Mouse (Mus musculus) left cerebral cortex, adult 11 months (tissue): ENCODE measurements around the gene Pcbp2.

Experiments used
- DNase-seq: peaks from one replicate; pipeline ENCODE4 v3.0.0; 2022; ENCODE audit warnings: low spot score

The Pcbp2 gene

DNA sequence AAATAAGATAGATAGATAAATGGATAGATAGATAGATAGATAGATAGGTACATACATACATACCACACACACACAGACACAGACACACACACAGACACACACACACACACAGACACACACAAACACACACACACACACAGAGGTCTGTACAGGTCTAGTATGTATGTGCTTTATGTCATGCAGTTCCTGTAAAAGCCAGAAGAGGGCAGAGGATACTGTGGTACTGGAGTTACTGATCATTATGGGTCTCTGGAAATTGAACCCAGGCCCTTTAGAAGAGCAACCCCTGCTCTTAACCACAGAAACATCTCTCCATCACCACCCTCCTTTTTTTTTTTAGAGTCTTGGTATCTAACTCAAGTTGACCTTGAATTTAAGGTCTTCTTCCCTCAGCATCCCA, 6.7 kb upstream of the Pcbp2 start:
- no peak for DNase-seq

DNA sequence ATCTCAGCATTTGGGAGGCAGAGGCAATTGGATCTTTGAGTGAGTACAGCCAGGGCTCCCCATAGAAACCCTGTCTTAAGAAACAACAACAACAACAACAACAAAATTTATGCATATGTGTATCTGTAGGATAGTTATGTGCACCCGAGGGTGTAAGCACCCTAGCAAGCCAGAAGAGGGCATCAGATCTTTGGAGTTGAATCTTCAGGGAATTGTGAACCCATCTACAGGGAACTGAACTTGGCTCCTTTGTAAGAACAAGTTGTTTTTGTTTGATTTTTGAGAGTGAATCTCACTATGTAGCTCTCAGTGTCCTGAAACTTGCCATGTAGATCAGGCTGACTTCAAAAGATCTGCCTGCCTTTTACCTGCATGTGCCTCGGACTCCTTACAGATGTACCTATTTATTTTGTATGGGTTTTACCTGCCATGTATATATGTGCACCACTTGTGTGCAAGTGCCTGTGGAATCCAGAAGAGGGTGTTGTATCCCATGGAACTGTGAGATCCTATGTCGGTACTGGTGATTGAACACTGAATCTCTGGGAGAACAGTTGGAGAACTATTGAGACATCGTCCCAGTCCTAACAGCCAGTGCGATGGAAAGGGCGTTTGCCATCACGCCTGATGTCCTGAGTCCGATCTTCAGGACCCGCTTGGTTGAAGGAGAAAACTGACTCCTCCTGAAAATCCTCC, 1.5 kb upstream of the Pcbp2 start:
- DNase-seq = no peak

DNA sequence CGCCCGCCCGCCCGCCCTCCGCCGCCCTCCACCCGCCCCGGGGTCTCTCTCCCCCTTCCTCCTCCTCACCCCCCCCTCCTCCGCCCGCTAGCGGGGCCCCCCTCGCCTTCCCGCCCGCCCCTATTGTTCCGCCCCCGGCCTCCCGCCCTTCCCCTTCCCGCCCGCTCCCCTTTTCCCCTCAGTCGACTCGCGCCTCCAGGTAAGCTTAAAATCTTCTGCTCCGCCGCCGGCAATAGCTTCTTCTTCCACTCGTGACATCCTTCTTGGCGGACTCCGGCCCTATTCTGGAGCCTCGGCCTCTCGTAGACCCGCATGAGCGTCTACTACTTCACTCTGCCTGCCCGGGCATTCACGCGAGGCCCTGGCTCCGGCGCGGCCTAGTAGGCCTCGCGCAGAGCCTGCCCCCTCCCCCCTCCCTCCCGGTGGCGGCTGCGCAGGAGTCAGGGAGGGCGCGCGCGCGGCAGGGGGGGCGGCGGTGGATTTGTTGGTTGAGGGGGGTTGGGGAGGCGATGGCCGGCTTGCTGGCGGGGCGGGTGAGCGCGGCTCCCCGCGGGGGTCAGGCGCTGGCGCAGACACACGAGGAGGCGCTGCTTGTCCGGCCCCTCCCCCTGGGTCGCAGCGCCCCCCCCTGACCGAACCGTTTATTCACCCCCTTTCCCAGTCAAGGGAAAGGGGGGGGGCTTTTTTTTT, 411 bp downstream of the Pcbp2 start:
- DNase-seq = peak; percentile 62

DNA sequence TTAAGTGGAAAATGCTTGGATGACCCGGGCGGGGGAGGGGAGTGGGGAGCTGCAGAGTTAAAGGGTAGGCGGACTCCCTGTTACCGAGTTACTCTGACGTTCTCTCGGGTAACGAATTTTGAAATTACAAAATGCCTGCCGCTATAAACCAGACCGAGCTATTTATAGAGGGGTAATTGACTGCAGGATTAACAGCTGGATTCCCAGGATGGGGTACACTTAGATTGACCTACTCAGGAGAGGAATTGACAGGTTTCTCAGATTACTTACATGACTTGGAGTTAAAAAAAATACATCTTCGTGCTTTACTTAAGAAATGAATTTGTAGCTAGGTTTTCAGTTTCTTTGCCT, 931 bp downstream of the Pcbp2 start:
- DNase-seq = no peak

DNA sequence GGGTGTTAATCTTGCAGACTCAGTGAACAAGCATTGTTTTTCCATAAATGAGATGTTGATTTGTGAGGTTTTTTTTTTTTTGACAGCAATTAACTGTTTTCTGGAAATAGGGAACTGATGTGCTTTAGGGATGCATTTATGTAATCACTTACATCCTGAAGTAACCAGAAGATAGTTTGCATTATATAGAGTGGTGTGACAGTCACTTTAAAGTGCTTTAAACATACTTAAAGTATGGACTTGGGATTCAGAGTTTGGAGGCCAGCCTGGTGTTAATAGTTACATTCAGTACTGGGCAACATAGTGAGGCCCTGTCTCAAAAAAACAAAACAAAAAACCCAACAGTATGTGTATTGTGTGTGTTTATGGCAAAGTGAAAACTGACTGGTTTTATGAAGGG, 1.4 kb downstream of the Pcbp2 start:
- no peak for DNase-seq

DNA sequence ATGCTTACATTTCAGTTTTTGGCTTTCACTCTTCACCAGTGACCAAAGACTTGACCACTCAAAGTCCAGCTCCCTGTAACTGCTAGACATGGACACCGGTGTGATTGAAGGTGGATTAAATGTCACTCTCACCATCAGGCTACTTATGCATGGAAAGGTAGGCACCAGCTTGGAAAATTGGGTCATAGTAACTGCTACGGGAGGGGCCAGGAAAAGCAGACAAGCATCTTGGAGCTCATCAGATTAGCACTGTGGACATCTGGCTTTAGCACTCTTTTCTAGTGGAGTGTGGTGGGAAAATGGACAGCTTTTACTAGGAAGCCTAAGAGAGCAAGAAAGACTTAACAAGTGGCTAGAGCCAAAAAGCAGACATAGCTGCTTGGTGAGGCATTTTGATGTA, 2.9 kb downstream of the Pcbp2 start:
- DNase-seq = no peak

DNA sequence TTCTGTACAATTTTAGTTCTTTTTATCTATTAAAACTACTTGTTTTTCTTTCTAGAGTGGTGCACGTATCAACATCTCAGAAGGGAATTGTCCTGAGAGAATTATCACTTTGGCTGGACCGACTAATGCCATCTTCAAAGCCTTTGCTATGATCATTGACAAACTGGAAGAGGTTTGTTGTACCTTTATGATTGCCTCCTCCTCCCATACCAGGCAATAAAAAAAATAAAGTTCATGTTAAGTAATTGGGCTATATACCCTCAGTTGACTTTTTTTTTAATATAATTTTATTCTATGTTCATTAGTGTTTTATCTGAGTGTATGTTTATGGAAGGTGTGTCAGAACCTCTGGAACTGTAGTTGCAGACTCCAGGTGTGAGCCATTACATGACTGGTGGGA, 4.2 kb downstream of the Pcbp2 start:
- no peak for DNase-seq

DNA sequence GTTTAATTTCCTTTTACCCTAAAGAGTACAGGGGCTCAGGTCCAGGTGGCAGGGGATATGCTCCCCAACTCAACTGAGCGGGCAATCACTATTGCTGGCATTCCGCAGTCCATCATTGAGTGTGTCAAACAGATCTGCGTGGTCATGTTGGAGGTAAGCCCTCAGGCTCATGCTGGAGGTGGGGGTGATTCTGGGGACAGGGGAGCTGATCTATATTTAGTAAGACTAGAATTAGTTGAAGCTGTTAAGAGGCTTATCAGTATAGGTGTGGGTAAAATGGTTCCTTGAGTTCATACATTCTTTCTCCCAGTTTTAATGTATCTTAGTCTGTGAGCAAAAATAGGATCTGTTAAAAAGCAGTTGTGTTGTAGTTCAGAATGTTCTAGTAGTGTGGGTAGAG, 12.8 kb downstream of the Pcbp2 start:
- DNase-seq = no peak

DNA sequence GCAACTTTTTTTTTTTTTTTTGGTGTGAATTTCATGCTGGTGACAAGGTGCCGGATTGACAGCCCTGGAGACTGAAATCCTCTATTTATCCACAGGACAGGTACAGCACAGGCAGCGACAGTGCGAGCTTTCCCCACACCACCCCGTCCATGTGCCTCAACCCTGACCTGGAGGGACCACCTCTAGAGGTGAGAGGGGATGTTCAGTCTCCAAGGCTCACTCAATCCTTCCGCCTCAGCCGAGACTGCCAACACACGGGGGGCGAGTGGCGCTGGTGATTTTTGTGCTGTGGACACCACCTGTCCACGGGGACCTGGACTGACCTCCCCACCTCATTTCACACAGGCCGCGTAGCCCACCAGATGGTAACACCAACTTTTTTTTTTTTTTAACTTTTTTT, 15.5 kb downstream of the Pcbp2 start:
- DNase-seq = no peak

DNA sequence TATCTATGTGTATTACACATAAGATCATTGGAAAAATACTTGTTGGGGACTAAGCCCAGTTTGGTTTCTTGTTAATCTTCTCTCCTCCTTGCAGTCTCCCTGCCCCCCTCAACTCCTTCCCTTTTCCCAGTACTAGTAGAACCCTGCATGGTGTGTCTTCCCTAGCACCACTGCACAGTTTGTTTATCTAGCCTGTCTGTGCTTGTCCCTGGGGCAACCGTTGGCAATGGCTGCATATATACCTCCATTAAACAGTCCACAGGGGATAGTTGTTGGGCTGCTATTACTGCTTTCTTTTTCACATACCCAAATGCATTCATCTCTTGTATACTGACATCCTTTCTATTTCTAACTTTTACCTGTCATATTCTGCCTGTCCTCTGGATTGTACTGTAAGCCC, 17.3 kb downstream of the Pcbp2 start:
- no peak for DNase-seq

DNA sequence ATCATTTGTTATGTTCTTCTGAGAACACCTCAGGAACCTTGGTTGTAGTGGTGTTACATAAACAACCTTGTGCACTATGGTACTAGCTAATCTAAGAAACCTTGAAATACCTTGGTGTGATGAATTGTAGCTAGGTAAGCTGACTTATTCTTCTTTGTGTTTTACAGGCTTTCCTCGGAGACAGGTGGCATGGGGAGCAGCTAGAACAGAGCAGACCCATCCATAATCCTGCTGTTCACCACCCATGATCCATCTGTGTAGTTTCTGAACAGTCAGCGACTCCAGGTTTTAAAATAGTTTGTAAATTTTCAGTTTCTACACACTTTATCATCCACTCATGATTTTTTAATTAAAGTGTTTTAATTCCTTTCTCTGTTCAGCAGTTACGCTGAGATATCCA, 28.0 kb downstream of the Pcbp2 start:
- no peak for DNase-seq

DNA sequence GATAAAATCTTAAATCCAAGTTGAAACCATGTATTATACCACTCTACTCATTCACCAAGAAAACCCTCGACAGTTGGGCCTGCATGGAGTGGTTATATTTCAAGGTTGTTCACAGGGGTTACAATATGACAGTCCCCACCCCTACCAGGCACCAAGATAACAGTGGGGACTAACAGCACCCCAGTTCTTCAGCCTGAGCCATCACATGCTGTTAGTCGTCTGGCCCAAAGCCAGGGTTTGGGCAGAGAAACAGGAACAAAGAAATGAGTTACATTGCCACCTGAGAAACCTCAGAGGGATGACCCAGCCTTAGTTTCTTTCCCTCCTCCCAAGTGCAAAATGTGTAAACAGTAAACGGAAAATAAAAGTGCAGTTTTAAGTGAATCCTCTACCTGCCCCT, 29.0 kb downstream of the Pcbp2 start:
- DNase-seq = no peak

DNA sequence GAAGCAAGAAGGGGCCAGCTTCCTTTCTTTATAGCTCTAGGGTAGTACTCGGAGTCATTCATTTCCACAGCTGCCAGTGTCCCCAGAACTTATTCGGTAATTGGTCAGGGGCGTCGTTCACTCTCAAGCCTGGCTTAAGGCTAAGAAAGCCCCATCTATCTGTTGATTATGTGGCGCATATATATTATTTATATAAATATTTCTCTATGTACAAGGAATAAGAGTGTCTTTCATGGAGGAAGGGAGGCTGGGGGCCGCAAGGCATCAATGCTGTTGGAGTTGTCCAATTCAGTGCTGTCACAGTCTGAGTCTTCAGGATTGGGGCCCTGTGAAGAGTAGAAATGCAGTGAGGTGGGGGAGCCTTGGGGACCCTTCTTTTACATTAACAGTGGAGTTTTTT, 29.5 kb downstream of the Pcbp2 start:
- DNase-seq = no peak

DNA sequence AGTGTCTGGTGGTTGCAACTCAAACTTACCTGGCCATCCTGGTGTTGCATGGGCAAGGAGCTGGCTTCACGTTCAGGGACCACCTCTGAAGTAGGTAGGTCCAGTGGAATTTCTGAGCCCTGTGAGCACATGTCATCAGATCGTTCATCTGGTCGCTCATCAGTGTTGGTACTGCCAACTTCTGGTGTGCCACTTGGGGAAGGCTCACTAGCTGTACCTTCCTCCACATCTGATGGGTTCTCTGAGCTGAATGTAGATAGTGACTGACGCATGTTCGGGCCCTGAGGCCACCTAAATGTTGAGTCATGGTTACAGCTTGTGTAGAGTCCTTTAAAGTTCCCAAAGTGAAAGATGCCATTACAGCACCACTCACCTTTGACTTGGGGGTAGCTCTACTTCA, 30.1 kb downstream of the Pcbp2 start:
- DNase-seq = no peak

DNA sequence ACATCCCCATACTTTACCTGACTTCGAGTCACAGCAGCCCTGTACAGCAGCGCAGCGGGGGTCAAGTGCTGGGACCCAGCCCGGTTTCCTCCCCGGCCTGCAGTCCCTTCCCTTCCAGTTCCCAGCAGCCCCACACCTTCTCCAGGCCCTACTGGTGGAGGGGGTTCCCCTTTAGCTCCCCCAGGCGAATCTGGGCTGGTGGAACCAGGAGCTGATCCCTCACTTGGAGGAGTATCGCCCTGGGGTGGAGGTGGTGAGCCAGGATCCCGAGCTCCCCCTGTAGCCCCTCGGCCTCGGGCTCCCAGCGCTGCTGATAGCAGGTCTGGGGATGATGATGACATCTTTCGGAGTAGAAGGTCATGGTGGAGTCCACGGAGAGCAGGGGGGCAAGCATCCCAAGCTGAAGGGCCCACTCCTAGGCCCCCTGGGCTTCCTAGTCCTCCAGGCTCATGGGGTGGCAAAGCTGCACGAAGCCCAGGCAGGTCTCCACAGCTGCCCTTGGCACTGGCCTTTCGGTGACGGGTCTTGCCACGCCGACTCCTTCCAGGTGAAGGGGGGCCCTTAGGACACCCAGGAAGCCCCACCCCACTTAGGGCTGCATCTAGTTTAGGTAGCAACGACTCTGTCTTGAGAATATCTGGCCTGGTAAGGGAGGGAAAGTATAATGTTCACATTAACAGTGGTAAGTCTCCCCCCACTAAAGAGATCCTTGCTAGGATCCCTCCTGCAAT, 30.9 kb downstream of the Pcbp2 start:
- DNase-seq = no peak

DNA sequence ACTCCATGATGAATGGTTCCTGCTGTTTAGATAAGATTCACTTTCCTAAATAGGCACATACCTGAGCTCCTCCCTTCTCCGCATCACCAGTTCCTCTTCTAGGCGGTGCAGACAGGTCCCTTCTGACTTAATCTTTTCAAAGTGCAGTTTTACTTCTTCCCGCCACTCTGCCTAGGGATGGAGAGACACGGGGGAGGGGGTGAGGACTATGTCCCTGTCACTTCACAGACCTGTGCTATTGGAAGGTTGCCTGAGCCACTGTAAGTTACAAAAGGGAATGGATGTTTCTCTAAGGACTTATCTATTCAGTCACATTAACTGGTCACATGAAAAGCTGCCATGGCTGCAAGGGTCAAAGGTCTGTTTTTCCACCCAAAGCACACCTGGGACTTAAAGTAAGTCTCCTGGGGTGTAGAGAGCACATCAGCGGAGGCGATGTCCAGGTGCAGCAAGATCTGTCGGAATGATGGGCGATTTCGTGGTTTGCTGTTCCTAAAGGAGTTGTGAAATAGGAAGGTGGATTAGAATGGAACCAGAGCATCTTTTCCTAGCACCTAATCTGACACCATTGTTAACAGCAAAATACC, 32.0 kb downstream of the Pcbp2 start:
- no peak for DNase-seq

DNA sequence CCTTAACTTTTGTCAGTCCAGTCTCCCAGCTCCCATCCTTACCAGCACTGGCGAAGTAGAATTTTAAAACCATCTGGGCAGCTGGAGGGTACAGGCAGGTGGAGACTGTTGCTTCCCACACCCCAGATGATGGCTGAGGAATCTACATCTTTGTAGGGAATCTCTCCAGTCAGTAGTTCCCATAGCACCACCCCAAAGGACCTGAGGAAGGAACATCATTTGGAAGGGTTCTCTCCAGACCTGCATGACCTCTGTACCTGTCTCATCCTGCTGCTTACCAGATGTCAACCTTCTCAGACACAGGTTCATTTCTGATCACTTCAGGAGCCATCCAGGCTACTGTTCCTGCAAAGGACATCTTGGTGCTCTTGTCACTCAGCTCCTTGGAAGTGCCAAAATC, 33.1 kb downstream of the Pcbp2 start, which contains the start of gene Gm10337:
TSS of gene Gm10337 (plus strand) at position 276 of the 400 bp plus-strand sequence.
- DNase-seq = no peak

DNA sequence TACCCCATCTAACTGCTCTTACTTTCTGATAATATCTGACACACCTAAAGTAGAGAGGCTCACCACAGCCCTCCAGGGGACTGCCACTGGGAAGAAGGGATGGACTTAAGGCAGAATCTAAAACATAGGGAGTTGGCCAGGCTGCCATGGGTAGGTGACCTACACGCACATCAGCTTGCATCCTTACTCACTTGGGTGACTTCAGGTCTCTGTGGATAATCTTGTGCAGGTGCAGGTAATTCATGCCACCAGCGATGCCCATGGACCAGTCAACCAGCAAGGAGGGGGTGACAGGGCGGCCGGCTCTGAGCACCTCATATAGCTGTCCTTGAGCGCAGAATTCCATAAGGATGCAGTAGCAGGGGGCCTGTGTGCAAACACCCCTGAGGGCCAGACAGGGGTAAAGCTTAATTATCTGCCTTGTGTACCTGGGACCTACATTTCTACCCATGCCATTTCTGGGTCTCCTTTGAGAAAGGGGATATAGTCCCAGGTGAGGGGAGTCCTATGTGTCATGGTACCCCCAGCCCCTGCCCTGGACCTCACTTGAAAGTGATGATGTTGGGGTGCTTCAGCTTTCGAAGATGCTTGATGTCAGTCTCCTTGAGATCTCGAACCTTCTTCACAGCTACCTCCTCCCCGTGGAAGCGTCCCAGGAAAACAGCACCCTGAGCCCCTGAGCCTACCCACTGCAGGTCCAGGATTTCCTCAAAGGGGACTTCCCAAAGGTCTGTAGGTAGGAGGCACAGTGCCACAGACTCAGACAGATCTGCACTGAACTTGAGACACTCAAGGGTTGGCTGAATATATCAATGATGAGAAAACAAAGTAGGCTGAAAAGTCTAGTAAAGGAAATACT, 33.8 kb downstream of the Pcbp2 start:
- DNase-seq = no peak

DNA sequence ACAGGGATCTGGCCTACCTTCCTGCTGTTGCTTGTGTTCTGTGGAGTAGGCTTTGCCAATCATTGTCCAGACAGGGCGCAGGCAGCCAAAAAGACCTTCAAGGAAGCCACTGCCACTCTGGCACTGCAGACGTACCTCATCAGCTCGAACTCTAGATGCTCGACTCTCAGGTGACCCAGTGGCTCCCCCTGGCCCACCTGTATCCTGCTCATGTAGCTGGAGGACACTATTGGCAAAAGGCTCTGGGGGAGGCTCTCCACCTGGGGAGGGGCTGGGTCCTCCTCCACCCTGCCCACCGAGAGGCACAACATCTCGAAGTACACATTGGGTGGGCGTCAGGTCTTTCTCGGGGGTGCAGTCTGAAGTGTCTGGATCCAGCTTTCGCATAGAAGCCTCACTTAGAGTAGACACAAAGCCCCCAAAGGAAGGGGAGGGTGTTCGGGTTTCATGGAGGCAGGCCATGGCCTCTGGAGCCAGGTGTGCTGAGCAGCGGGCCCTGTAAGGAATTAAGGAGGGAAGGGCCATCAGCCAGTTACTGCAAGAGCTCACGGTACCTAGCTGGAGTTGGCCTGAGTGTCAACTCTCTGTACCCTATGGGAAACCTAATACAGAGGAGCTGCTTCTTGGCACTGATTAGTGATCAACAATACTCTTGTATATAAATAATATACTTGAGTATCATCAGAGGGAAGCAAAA, 34.9 kb downstream of the Pcbp2 start:
- DNase-seq = no peak

DNA sequence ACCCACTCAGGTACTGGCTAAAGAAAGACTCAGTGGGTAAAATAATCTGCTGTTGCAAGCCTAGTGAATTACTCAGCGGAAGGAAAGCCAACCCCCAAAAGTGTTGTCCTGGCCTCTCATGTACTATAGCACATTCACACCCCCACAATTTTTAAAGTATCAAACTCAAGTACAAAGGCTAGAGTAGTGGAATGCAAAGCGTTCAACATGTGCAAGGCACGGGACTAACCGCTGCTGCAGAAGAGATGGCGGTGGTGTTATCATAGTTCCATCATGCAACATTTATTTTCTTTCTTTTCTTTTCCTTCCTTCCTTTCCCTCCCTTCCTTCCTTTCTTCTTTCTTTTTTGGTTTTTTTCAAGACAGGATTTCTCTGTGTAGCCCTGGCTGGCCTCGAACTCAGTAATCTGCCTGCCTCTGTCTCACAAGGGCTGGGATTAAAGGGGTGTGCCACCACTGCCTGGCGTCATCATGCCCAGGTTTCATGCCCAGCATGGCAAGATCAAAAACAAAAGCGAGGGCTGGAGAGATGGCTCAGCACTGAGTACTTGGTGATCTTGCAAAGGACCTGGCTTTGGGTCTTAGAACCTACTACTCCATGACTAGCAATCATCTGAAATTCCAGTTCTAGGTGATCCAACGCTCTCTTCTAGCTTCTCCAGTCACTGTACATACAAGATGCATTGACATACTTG, 35.6 kb downstream of the Pcbp2 start:
- no peak for DNase-seq

DNA sequence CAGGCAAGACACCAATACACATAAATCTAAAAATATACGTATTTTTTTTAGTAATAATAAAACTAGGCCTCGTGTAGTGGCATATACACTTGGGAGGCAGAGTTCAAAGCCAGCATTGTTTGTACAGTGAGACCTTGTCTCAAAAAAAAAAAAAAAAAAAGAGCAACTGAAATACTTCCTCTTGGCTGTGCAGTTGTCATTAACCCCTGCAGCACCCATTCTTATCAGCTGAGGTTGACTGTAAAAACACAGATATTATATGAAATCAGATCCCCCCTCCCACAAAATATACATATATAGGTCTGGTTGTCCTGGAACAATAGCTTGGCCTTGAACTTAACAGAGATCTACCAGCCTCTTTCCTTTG, 36.1 kb downstream of the Pcbp2 start:
- DNase-seq = no peak
